Mouse (Mus musculus): ENCODE data around the gene Btbd35f26.
"Not testable (repeated sequence)": the region's sequence is repeated elsewhere in the genome, so short reads cannot be mapped to it uniquely, and the experiment has no call there.

The Btbd35f26 gene

GRCm38 (mm10) chrX:31336154-31336553 lies at the start of gene Btbd35f26:
TSS of gene Btbd35f26 (plus strand) at chrX:31336454.
- DNase-seq (ENCODE audit: low spot score in 2 of 2), result not testable (repeated sequence)

GRCm38 (mm10) chrX:31341924-31342323 lies 5.7 kb downstream of the Btbd35f26 start:
- peak in 1 of 2 experiments; percentile 1 for DNase-seq (ENCODE audit: low spot score in 2 of 2)

- DNase-seq (ENCODE audit: low spot score in 2 of 2), result not testable (repeated sequence)
Measured at GRCm38 (mm10) chrX:31383818-31384217, 47.6 kb downstream of the Btbd35f26 start, which contains the start of gene Btbd35f19. TSS of gene Btbd35f19 (minus strand) at chrX:31383918.
